Mouse (Mus musculus) right cerebral cortex, postnatal 25 days (tissue): Measurements from ENCODE around the gene Cyth1.

Experiments used
- DNase-seq: peaks from one replicate; pipeline ENCODE4 v3.0.0; 2022

Gene Cyth1

DNA sequence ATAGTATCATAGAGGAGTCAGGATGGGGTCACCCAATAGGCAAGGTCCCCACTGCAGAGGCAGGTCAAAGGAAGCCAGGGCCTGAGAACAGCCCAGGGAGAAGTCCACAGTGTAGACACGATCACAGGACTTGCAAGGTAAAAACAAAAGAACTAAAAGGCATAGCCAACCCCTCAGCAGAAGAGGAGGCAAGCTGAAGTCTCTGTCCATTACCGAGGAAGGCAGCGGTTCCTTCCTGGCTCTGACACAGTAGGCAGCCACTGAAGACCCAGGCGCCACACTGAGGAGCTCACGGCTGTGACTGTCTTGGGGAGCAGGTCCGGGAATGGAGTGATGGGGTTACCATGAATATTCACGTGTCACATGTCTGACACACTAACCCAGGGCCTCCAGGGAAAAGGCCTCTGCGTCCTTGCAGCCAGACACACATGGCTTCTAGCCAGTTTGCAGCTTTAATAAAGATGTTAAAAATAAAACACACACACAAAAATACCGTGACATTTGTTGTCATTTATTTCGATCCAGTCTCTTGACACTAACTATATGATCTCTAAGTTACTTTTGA is 51.5 kb downstream of the Cyth1 start:
- no peak for DNase-seq

DNA sequence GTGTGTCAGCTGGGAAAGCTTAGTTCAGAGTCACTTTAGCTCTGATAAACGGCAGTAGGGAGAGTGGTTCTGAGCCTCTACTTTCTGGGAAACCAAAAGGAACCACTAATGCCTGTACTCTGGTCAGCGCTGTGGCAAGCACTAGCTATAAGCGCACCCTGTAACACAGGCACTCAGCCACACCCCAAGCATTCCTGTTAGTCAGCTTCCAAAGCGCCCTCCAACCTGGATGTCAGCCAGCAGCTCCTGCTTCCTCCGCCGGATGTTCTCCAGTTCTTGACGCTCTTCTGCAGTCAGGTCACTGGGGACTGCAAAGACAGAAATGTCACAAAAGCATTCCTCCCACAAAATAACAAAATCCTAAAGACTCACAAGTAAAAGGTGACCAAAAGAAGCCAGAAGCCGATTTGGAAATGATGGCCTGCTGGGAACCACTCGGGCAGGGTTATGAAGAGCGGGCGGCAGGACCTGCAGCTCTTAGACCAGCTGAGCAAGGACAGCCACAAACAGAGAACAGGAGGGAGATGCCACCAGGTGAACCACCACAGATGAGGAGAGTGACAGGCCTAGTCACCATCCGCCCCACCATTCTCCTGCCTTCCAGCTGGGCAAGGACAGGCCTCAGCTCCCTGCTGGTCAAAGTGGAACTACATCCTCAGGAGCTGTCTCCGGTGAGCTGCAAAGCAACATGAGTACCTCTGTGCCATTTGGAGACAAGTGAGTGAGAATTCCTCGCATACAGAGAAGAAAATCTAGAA is 54.8 kb downstream of the Cyth1 start:
- no peak for DNase-seq

DNA sequence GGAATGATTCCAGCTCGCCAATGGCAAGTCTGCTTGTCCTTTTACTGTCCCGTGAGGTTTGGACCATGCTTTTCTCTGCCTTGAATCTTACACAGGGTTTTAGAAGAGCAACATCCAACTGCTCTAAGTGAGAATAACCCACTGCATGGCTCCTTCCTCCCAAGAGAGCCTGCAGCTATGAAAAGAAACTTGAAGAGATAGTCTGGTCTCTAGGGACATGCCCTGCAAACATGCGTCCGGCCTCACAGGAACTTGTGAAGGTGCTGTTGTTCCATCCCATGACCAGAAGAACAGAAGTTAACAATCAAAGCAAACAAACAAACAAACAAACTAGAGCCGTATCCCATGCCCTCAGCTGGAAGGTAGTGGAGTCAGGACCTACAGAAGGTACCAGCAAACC is 55.4 kb downstream of the Cyth1 start:
- no peak for DNase-seq

DNA sequence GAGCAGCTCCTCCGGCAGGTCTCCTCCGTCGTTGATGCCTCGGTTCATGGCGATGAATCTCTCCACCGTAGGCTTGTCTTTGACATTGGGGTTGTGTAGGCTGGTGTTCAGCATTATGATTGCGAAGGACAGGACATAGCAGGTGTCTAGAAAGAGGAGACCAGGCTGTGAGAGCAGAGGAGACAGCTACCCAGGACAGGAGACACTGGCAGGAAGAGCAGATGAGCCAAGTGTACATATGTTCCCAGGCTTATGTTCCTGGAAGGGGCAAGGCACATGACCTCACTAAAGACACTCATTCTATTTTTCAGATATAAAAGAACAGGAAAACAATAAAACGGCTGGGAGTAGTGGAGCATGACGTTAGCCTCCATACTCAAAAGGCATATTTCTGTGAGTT is 65.6 kb downstream of the Cyth1 start:
- DNase-seq, result no peak

DNA sequence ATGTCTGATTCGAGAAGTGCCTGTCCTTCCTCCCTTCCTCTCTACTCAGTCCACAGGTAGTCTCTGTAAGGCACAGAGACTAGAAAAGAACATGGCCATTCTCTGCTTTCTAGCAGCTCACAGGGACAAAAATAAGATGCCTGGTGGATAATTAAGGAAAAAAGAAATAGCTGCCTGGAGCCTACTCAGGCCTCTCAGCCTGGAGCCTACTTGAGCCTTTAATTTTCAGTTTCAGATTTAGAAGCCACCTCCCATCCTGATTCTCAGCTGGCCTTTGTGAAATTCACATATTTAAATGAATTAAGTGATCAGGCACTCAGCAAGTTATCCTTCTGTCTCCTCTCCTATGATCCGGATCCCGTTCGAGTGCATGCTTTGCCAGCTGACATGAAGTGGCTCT is 66.0 kb downstream of the Cyth1 start:
- DNase-seq, result no peak

DNA sequence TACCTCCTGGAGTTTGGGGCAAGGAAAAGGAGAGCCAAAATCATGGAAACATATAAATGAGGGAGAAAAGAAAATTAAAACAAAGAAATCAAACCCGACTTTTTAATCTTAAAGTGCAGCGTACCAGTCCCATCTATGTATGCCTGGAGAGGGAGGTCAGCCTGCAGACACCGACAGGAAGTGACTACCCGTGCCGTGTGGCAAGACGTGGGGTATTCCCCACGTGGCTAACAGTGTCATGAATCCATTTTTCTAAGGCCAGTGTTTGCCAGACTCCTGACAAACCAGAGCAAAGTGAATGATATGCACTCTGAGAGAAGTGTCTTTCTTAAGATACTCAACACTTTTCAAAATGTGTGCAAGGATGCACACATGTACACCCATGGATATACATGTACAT is 68.2 kb downstream of the Cyth1 start:
- no peak for DNase-seq

DNA sequence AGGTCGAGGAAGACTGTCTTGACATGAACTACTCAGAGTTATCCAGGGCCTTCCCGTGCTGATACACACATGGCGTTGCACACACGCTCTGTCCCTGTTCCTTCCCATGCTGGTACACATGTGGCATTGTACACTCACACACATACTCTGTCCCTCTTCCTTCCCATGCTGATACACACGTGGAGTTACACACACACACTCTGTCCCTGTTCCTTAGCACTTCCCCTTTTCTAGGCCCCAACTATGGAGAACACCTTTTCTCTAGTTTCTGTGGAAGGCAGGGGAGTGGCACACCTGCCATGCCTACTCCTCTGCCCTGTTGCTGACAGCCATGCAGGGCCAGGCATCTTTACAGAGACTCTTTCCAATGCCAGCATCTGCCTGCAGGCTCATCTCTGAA is 70.2 kb downstream of the Cyth1 start:
- no peak for DNase-seq

DNA sequence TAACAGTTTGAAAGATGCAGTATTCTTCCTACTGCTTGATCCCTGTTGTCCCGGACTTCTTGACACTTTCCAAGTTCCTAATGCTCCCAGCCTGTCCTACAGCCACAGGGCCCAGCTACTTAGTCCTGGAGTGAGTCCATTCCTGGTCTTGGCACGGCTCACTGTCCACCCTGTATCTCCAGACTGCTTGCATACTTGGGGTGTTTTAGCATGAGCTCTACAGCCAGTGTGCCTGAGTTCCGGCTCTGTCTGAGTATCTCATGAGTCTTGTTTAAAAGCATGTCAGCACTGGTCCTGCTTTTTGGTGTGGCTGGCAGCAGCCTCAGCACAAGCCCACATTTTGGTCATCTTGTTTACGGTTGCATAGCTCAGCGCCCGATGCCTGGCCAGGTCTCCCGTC is 73.6 kb downstream of the Cyth1 start:
- DNase-seq, result no peak

DNA sequence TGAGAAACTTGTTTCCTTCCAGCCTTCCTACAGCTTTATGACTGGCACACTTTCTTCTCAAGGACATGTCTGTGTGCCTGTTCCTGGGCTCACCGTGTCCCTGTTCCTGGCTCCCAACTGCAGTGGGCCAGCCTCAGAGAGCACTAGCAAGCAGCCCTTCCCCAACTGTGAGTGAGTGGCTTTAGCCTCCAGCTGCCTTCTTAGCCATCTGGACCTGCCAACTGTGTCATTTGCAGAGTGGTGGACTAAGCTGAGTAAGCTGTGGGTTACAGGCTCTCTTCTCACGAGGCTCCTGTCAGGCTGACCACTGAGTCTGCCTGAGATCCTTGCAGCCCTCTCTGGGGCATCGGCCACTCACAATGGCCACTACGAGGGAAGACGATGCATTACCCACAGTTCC is 75.6 kb downstream of the Cyth1 start:
- DNase-seq, result no peak

DNA sequence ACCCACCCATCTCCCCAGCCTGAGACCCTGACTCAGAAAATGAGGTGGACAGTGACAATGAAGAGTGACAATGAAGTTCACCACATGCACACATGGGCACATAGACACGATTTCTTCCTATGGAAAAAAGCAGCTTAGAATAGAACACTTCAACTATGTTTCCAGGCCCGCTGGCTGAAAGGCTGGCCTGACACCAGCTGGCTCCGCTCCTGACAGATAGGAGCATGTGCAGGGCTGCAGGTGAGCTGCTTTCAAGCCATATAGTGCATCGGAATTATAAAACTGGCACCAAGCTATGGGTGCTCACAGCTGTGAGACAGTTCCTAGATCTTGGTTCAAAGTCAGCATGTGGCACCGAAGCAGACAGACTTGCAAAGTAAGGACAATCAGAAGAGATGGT is 78.1 kb downstream of the Cyth1 start:
- no peak for DNase-seq

DNA sequence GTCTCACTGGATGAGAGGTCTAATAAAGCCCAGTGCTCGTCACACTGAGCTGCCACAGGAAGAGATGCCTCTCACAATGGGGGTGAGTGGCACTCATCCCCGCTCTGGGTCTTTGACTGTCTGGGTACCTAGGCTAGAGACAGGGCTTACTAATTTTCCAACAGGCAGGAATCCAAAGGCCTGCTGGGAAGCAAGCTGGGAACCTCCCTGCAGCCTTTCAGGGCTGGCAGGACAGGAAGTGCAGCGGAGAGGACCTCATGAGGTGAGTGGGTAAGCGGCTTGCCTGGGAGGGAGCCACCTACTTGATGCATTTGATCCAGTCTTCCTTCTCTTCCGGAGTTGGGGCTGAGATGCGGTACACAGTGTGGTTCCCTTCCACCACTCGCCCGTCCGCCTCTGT is 79.7 kb downstream of the Cyth1 start:
- no peak for DNase-seq

DNA sequence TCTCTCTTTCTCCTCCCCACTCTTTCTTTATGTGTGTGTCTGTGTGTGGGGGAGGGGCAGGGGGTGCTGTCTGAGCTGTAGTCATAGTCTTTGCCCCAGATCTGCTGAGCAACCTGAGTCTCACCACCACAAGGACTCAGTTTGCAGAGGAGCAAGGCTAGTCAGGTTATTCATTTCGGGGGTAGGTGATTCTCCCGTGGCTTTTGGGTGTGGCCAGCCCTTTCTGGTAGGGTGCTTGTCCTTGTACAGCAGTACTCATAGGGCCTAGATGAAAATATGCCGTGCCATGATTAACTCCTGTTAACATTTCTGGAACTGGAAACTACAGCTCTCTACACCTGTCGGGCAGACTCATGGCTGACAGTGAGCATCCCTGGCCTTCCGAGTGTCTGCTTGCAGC is 81.8 kb downstream of the Cyth1 start:
- no peak for DNase-seq

DNA sequence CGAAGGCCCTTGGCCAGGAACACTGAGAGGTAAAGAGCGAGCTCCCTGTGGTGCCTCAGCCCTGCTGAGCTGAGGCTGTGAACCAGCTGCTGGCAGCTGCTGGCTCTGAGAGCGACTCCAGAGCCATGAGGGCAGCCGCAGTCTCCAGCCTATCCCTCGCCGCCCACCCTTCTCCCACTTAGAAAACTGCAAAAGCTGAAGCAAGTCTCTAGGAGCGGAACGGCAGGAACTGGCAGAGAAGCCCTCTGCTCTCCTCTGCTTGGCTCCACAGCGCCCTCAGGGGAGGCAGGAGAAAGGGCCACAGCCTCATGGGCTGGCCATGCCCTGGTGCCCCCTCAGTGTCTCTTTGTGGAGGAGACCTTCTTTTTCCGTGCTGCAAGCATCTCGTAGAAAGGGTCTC is 82.7 kb downstream of the Cyth1 start:
- no peak for DNase-seq

DNA sequence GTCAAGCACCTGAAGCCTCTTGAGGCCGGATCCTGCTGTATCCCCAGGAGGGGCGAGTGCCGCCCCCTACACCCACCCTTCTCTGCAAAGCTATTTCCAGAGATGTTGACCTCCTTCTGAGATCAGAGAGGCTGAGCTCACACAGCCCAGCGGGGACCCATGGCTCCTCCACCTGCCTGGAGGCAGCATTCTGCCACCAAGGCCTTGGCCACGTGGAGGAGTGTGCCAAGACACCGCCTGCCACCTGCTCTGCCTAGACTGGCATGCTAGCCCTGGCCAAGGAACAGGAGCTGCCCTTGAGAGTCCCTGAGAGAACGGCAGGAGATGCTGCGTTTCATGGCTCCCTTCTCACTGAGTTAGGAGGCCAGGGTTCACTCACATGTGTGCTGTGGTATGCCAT is 83.8 kb downstream of the Cyth1 start:
- DNase-seq, result no peak

DNA sequence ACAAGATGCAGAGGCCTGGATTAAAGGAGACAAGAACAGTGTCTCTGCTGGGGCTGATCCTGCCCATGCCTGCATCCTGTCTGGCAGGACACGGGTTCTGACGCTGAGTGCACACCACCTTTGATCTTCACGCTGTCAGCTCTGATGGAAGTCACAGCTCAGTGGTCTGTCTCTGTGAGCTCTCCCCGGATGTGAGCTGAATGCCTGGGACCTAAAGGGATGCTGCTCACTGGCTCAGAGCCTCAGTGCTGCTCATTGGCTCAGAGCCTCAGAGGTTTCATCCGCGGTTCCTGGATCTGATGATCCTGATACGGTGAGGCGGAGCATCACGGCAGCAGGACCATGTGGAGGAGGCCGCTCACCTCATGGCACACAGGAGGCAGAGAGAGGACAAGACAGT is 86.1 kb downstream of the Cyth1 start:
- DNase-seq, result no peak

DNA sequence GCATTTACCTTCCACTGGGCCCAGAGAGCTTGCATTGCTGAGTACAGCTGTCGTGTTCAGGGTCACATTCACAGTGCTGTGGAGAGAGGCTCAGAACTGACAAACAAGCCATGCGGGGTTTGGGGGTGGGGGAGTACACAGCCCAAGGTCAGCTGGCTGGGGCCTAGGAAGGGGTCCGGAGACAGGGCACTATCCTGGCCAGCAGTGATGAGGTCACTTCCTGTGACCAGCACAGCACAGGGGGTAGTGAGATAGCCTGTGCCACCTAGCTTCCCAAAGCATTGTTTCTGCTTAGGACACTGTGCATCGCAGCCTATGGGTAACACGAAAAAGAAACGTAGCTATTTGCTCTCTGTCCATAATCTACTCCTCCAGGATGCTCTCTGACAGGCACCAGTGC is 87.2 kb downstream of the Cyth1 start:
- no peak for DNase-seq

DNA sequence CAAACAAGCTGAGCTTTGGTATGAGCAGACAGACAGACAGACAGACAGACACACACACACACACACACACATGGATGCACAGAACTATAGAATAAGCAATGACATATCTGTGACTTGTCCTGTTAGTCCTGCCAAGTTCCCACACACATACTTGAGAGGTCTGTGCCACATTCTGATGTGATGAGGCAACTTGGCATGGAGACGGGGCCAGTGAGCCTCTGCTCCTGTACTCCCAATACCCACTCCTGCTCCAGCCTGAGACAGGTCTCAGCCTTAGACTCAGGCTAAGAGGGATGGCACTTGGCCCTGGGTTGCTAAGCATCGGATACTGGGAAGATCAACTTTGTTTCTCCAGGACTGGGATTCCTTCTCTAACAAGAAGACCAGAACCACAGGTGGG is 87.6 kb downstream of the Cyth1 start:
- no peak for DNase-seq

DNA sequence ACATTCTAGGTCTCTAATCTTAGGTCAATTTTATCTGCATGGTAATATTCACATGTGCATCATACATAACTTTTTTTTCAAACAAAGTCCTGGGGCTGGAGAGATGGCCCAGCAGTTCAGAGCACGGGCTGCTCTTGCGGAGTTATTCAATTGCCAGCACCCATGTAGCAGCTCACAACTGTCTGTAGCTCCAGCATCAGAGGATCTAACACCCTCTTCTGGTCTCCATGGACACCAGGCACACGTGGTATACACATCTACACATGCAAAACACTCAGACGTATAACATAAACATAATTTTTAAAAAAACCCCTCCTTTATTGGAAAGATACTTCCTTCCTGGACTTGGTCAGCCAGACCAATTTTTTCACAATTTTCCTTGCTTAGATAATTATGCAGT is 89.6 kb downstream of the Cyth1 start:
- DNase-seq, result no peak

DNA sequence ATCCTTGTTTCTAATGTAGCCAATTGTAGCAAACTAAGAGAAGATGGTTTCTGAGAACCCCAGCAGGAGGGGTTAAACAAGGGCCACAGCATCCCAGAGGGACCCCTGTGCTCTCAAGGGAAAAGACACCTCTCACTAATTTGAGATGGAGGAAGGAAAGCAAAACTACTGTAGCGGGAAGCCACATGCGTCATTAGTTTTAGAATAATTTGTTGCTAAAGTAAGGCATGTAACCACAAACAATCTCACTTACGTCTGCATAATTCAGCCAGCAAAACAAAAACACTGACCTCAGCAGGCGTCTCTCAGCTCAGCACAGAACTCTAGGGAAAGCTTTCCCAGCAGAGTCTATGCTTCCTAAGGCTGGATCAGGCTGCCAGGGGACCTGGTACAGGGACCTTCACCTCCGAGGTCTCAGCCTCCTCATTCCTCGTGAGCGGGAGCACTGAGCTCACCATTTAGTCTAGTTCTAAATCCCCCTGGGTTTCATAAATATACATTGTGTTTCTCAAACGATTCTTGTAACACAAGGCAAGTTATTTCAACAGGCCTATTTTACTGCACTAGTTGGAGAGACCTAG is 91.8 kb downstream of the Cyth1 start:
- no peak for DNase-seq

DNA sequence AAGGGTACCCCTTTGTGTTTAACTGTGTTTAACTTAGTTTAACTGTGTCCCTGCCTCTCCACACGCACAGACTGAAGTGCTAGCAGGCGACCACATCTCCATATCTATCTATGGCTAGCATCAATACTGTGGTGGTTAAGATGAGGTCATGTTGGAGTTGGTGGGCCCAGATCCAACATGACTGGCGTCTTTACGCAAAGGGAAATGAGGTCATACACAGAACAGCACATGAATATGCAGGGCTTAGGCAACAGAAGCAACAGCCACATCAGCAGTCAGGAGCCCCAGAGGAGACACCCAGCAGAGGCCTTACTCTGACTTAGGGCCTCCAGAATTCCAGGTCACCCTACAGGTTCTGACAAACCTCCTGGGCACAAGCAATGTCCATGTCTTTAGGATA is 95.4 kb downstream of the Cyth1 start:
- no peak for DNase-seq

DNA sequence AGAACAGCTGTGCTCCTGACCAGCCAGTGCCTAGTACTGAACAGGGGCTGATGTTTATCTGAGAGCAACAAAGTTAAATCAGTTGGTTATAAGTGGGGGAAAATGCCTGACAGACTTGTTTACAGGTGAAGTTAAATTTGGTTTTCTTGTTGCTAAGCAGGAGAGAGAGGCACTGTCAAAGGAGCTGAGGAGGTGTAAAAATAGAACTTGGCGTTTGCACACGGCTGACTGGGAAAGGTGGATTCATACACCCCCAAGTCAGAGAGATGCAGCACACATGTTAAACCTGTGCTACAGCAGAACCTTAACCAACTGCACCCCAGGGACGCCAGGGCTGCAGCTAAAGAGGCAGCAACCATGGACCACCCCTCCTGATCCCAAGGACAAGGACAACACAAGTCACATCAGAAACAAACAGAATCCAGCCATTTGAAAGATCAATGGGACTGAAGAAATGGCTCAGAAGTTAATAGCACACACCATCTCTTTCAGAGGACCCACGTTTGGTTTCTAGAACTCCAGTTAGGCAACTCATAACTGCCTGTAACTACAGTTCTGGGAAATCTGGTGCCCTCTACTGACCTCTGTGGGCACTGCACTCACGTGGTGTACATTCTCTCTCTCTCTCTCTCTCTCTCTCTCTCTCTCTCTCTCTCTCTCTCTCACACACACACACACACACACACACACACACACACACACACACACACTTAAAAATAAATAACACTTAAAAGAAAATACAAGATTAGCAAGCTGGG is 96.8 kb downstream of the Cyth1 start:
- DNase-seq, result no peak

DNA sequence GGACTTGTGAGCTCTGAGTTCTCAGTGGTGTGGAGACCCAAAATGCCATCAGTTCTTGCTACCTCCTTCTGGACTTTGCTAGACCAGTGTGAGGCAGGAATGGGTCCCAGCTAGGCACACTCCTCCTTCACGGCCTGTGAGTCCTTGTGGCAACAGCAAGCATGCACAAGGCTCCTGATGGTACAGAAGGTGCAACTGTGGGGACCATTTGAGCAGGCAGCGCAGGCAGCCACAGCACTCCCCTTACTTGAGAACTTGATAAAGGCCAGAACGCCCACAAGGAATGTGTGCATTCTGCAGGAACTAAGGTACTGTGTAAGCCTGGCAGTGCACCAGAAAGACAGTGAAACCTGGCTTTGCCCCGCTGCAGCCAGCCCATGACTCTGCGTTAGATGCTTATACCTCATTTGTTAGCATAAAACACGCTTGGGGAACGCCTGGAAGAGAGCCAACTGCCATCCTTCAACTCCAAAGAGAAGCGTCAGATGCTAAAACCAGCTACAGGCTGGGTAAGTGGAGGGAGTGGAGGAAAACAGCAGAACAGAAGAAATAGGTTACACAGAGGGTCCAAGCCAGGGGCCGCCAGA is 98.2 kb downstream of the Cyth1 start:
- DNase-seq, result peak; percentile 66

DNA sequence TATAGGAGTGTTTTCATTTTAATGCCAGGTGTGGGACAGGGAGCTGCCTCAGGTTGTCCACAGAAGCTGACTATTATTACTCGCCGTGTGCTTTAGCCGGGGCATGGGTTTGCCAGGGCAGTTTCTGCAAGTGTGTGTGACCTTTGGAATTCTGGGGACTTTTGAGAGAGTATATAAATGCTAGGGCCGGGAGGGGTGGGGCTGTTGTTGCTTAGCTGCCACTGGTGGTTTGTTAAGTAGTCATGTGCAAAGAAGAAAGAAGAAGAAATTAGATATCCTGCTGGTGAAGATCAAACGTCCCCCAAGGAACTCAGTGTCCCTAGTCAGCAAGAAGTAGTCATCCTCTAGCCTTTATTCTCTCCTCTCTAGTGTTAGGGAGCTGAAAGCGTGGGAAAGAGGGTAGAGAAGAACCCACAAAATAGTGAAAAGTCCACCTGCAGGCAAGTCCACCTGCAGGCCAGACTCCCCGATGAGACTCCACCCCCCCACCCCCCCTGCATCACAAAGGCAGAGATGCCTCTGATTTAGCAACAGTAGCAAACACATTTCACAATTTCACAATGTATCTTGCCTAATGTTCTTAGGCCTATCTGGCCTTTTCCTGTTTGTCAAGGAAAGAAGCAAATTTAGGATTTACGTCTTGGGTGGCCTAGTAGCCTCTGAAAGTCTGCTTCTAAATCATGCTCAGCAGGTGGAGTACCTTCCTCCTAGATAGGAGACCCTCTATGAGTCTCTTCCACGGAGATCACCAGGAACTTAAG is 100.3 kb downstream of the Cyth1 start:
- no peak for DNase-seq
